Comparison of ENCODE assay signal across 19 mouse cellular contexts in genomic region chr8:122415554-122415953, GRCm38 (mm10). TPM values are rescaled to one million over a fixed set of nuclear protein-coding genes. Genes with fewer than 3 reads are reported as not detected.
"Had no signal": no experiment of that assay in that cellular context is flagged by ENCODE, and none has a peak within 500 bp of the region (broad histone marks: within the 10 kb centered on the region; RNA-seq: fewer than 3 reads in every experiment).

No protein-coding gene starts in this region.

- H3K9me3 ChIP-seq: limb, embryonic 12.5 days; liver, embryonic 15.5 days; midbrain, embryonic 13.5 days; neural tube, embryonic 15.5 days had no signal

- DNase-seq: kidney, adult 11 months; kidney, postnatal 10 days; kidney, postnatal 4 days; liver; lung, adult 2 months; lung, postnatal 36 days; right cerebral cortex, adult 18-20 months had no signal

- H3K4me3 ChIP-seq: layer of hippocampus, adult 2 months; limb, embryonic 12.5 days; liver, embryonic 15.5 days; midbrain, embryonic 13.5 days; myocyte; neural tube, embryonic 15.5 days had no signal

- H3K27ac ChIP-seq: layer of hippocampus, adult 2 months; limb, embryonic 12.5 days; liver, embryonic 15.5 days; midbrain, embryonic 13.5 days; neural tube, embryonic 15.5 days had no signal

- ATAC-seq: lung, postnatal 0 days; midbrain, embryonic 13.5 days had no signal

- H3K4me2 ChIP-seq: limb, embryonic 12.5 days; liver, embryonic 15.5 days; midbrain, embryonic 13.5 days; neural tube, embryonic 15.5 days had no signal

- H3K27me3 ChIP-seq: limb, embryonic 12.5 days; liver, embryonic 15.5 days; midbrain, embryonic 13.5 days; neural tube, embryonic 15.5 days had no signal

- H3K4me1 ChIP-seq: limb, embryonic 12.5 days; liver, embryonic 15.5 days; midbrain, embryonic 13.5 days; neural tube, embryonic 15.5 days had no signal

- H3K9ac ChIP-seq: limb, embryonic 12.5 days; liver, embryonic 15.5 days; midbrain, embryonic 13.5 days; neural tube, embryonic 15.5 days had no signal

RNA-seq across cellular contexts. Expression of gene Il17c, which starts 6.3 kb away (rescaled TPM):
- total RNA-seq: layer of hippocampus, adult 2 months; layer of hippocampus, postnatal 10 days; left cerebral cortex, postnatal 36 days had no signal
- polyA plus RNA-seq: kidney, embryonic 14.5 days; limb, embryonic 12.5 days; liver, embryonic 15.5 days; lung, postnatal 0 days; midbrain, embryonic 13.5 days; myocyte; neural tube, embryonic 15.5 days; urinary bladder, adult 2 months had no signal

RNA-seq across cellular contexts. Expression of gene Cyba, which starts 17.2 kb away (rescaled TPM):
- polyA plus RNA-seq: myocyte had no signal

RNA-seq across cellular contexts. Expression of gene Snai3, which starts 45.0 kb away (rescaled TPM):
- total RNA-seq: layer of hippocampus, adult 2 months; layer of hippocampus, postnatal 10 days had no signal
- polyA plus RNA-seq: midbrain, embryonic 13.5 days; neural tube, embryonic 11.5 days had no signal
